Mouse (Mus musculus): ENCODE results near the gene Gzmd. TPM values are rescaled to one million over a fixed set of nuclear protein-coding genes. Genes with fewer than 3 reads are reported as not detected.
"Not testable (repeated sequence)": the region's sequence is repeated elsewhere in the genome, so short reads cannot be mapped to it uniquely, and the experiment has no call there.

Gzmd gene
- polyA plus RNA-seq (2012), result not detected in 2 replicates

GRCm38 (mm10) chr14:56132508-56132907 lies at the start of gene Gzmd:
Gzmd (minus strand) TSS chr14:56132608.
- not testable (repeated sequence) for TF ChIP-seq GATA1 (IDR thresholded peaks at IDR 0.05; ENCODE audit: low read length)

- no peak for TF ChIP-seq GATA1 (IDR thresholded peaks at IDR 0.05; ENCODE audit: low read length)
Measured at GRCm38 (mm10) chr14:56174499-56174898, 42.1 kb upstream of the Gzmd start, which contains the start of gene Gzmn. Gzmn (minus strand) TSS chr14:56174599.

- TF ChIP-seq GATA1 (IDR thresholded peaks at IDR 0.05; ENCODE audit: low read length), result no peak
Measured at GRCm38 (mm10) chr14:56173396-56173795, 41.0 kb upstream of the Gzmd start.

- no peak for TF ChIP-seq GATA1 (IDR thresholded peaks at IDR 0.05; ENCODE audit: low read length)
Measured at GRCm38 (mm10) chr14:56172744-56173143, 40.3 kb upstream of the Gzmd start.

- TF ChIP-seq GATA1 (IDR thresholded peaks at IDR 0.05; ENCODE audit: low read length), result no peak
Measured at GRCm38 (mm10) chr14:56168009-56168408, 35.6 kb upstream of the Gzmd start.

- TF ChIP-seq GATA1 (IDR thresholded peaks at IDR 0.05; ENCODE audit: low read length), result no peak
Measured at GRCm38 (mm10) chr14:56162109-56162508, 29.7 kb upstream of the Gzmd start.

- not testable (repeated sequence) for TF ChIP-seq GATA1 (IDR thresholded peaks at IDR 0.05; ENCODE audit: low read length)
Measured at GRCm38 (mm10) chr14:56159479-56159878, 27.1 kb upstream of the Gzmd start, which contains the start of gene Gzmg. Gzmg (minus strand) TSS chr14:56159579.

- TF ChIP-seq GATA1 (IDR thresholded peaks at IDR 0.05; ENCODE audit: low read length), result no peak
Measured at GRCm38 (mm10) chr14:56155340-56155739, 22.9 kb upstream of the Gzmd start.

- no peak for TF ChIP-seq GATA1 (IDR thresholded peaks at IDR 0.05; ENCODE audit: low read length)
Measured at GRCm38 (mm10) chr14:56128341-56128740, 4.1 kb downstream of the Gzmd start.

GRCm38 (mm10) chr14:56123516-56123915 lies 8.9 kb downstream of the Gzmd start:
- TF ChIP-seq GATA1 (IDR thresholded peaks at IDR 0.05; ENCODE audit: low read length), result no peak

GRCm38 (mm10) chr14:56120525-56120924 lies 11.9 kb downstream of the Gzmd start, which contains the start of gene Gzme:
Gzme (minus strand) TSS chr14:56120625.
- TF ChIP-seq GATA1 (IDR thresholded peaks at IDR 0.05; ENCODE audit: low read length), result no peak

GRCm38 (mm10) chr14:56105447-56106180 lies 26.8 kb downstream of the Gzmd start:
- no peak for TF ChIP-seq GATA1 (IDR thresholded peaks at IDR 0.05; ENCODE audit: low read length)

GRCm38 (mm10) chr14:56105016-56105415 lies 27.4 kb downstream of the Gzmd start:
- TF ChIP-seq GATA1 (IDR thresholded peaks at IDR 0.05; ENCODE audit: low read length), result no peak

GRCm38 (mm10) chr14:56103452-56103851 lies 29.0 kb downstream of the Gzmd start:
- TF ChIP-seq GATA1 (IDR thresholded peaks at IDR 0.05; ENCODE audit: low read length), result no peak

- no peak for TF ChIP-seq GATA1 (IDR thresholded peaks at IDR 0.05; ENCODE audit: low read length)
Measured at GRCm38 (mm10) chr14:56102386-56102785, 30.0 kb downstream of the Gzmd start, which contains the start of gene Ctsg. Ctsg (minus strand) TSS chr14:56102574.

- TF ChIP-seq GATA1 (IDR thresholded peaks at IDR 0.05; ENCODE audit: low read length), result no peak
Measured at GRCm38 (mm10) chr14:56098940-56099339, 33.5 kb downstream of the Gzmd start.

GRCm38 (mm10) chr14:56097597-56097996 lies 34.8 kb downstream of the Gzmd start:
- TF ChIP-seq GATA1 (IDR thresholded peaks at IDR 0.05; ENCODE audit: low read length), result no peak

Data from G1E-ER4 (cell line).